Mouse (Mus musculus): Measurements from ENCODE around the gene Cand2. TPM values are rescaled to one million over a fixed set of nuclear protein-coding genes. Genes with fewer than 3 reads are reported as not detected.
A peak's percentile ranks its signal among the peaks of the same experiment; 100 is the strongest.

The Cand2 gene
- total and polyA plus RNA-seq, 2 experiments from 2014 or later: 30.0 to 50.9 TPM

DNA sequence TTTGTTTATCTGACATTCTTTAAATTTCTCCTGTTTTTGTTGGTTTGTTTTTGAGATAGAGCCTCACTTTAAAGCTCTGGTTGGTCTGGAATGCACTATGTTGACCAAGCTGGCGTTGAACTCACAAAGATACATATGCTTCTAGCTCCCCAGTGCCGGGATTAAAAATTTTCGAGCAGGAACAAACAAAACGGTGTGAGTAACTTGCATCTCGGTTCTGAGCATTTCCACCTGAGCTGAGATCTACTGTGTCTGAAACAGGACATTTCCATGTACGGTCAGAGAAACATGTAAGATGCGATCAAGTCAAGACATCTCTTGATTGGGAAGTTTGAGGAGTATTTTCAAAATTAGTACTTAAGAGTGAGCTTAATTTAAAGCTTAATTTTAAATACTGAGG, 79.6 kb downstream of the Cand2 start:
- peak overlapping the region; percentile 57 for H3K4me3 ChIP-seq (ENCODE audit: low read depth, low read length)
- TF ChIP-seq CTCF (IDR thresholded peaks at IDR 0.05; ENCODE audit: low read depth) (no peak), EP300 (IDR thresholded peaks at IDR 0.05; ENCODE audit: low read depth) (no peak)
- H3K4me2 ChIP-seq (ENCODE audit: low read depth, low read length): peak overlapping the region; percentile 55
- peaks cover 16% of the 10 kb centered on the region; the same call in 1 of the 2 replicates for H3K4me1 ChIP-seq (ENCODE audit: control insufficient read depth, insufficient read depth)
- ATAC-seq (ENCODE audit: insufficient read depth, low read depth) (no peak), DNase-seq (ENCODE audit: low spot score) (no peak)
- H3K9me3 ChIP-seq (replicated peaks; ENCODE audit: control insufficient read depth, low read length): no peaks in the 10 kb centered on the region
- 44% methylated on average over 7 of the region's 7 CpGs for WGBS
- 0 out of 2 replicates have a peak overlapping the region, but pooled peaks have one; percentile 22 for H3K9ac ChIP-seq (replicated peaks; ENCODE audit: low read depth, low read length)
- H3K27me3 ChIP-seq (ENCODE audit: control insufficient read depth, insufficient read depth, low read length): no peaks in the 10 kb centered on the region
- H3K27ac ChIP-seq (ENCODE audit: low read depth): peak overlapping the region; percentile 70
- peaks cover 3% of the 10 kb centered on the region; the same call in 1 of the 2 replicates for H3K36me3 ChIP-seq (replicated peaks; ENCODE audit: control insufficient read depth, insufficient read depth, low read length)

- Histone ChIP-seq H3K4me3 (ENCODE audit: low read depth, low read length) (no peak overlapping the region), H3K27ac (ENCODE audit: low read depth) (no peak overlapping the region), H3K27me3 (ENCODE audit: control insufficient read depth, insufficient read depth, low read length) (no peaks in the 10 kb centered on the region), H3K4me1 (ENCODE audit: control insufficient read depth, insufficient read depth) (peaks cover 16% of the 10 kb centered on the region; the same call in 1 of the 2 replicates), H3K36me3 (replicated peaks; ENCODE audit: control insufficient read depth, insufficient read depth, low read length) (no peaks in the 10 kb centered on the region), H3K9me3 (replicated peaks; ENCODE audit: control insufficient read depth, low read length) (no peaks in the 10 kb centered on the region), H3K4me2 (ENCODE audit: low read depth, low read length) (no peak overlapping the region), H3K9ac (replicated peaks; ENCODE audit: low read depth, low read length) (no peak overlapping the region)
- TF ChIP-seq CTCF (IDR thresholded peaks at IDR 0.05; ENCODE audit: low read depth) (peak; percentile 48), EP300 (IDR thresholded peaks at IDR 0.05; ENCODE audit: low read depth) (no peak)
- WGBS: 74% methylated on average over 2 of the region's 2 CpGs
- DNase-seq (ENCODE audit: low spot score) (no peak), ATAC-seq (ENCODE audit: insufficient read depth, low read depth) (no peak)
Measured at GRCm38 (mm10) chr6:115854432-115854831, 80.1 kb downstream of the Cand2 start.

Small RNAs within 50 kb of the gene (microRNA-seq; reads per million reads assigned to microRNA genes)
- gene Mir7660: 0.54 reads per million

Other genes starting within 250 kb of the Cand2 start
- 6.0 and 11.5 TPM in 2 replicates for gene Tsen2, start 229.9 kb upstream of the Cand2 start, total RNA-seq (2014; rRNA removed; ENCODE audit: low replicate concordance)
- gene Tsen2, start 229.9 kb upstream of the Cand2 start, polyA plus RNA-seq (2015; fragmentation: Nextera tagmentation; extraction: Ambion mirVana): 12.6 and 14.1 TPM in 2 replicates
- gene Mkrn2os, start 182.0 kb upstream of the Cand2 start, total RNA-seq (2014; rRNA removed; ENCODE audit: low replicate concordance): not detected in 2 replicates
- gene Mkrn2os, start 182.0 kb upstream of the Cand2 start, polyA plus RNA-seq (2015; fragmentation: Nextera tagmentation; extraction: Ambion mirVana): 0.37 and 0.44 TPM in 2 replicates
- gene Mkrn2, start 172.6 kb upstream of the Cand2 start, total RNA-seq (2014; rRNA removed; ENCODE audit: low replicate concordance): 17.9 and 71.3 TPM in 2 replicates
- 29.6 and 31.3 TPM in 2 replicates for gene Mkrn2, start 172.6 kb upstream of the Cand2 start, polyA plus RNA-seq (2015; fragmentation: Nextera tagmentation; extraction: Ambion mirVana)
- 182 and 204 TPM in 2 replicates for gene Raf1, start 97.9 kb upstream of the Cand2 start, total RNA-seq (2014; rRNA removed; ENCODE audit: low replicate concordance)
- 72.3 and 80.6 TPM in 2 replicates for gene Raf1, start 97.9 kb upstream of the Cand2 start, polyA plus RNA-seq (2015; fragmentation: Nextera tagmentation; extraction: Ambion mirVana)
- gene Tmem40, start 12.1 kb upstream of the Cand2 start, total RNA-seq (2014; rRNA removed; ENCODE audit: low replicate concordance): 0.23 and 2.3 TPM in 2 replicates
- gene Tmem40, start 12.1 kb upstream of the Cand2 start, polyA plus RNA-seq (2015; fragmentation: Nextera tagmentation; extraction: Ambion mirVana): 0.26 and 0.40 TPM in 2 replicates
- 1,019 and 1,034 TPM in 2 replicates for gene Rpl32, start 34.2 kb downstream of the Cand2 start, total RNA-seq (2014; rRNA removed; ENCODE audit: low replicate concordance)
- gene Rpl32, start 34.2 kb downstream of the Cand2 start, polyA plus RNA-seq (2015; fragmentation: Nextera tagmentation; extraction: Ambion mirVana): 1,074 and 1,115 TPM in 2 replicates
- gene Efcab12, start 63.9 kb downstream of the Cand2 start, total RNA-seq (2014; rRNA removed; ENCODE audit: low replicate concordance): 1.5 TPM in 1 of 2 replicates, not detected in the other
- 0.29 and 0.30 TPM in 2 replicates for gene Efcab12, start 63.9 kb downstream of the Cand2 start, polyA plus RNA-seq (2015; fragmentation: Nextera tagmentation; extraction: Ambion mirVana)
- 1.2 and 1.5 TPM in 2 replicates for gene Mbd4, start 78.8 kb downstream of the Cand2 start, total RNA-seq (2014; rRNA removed; ENCODE audit: low replicate concordance)
- 3.4 and 4.8 TPM in 2 replicates for gene Mbd4, start 78.8 kb downstream of the Cand2 start, polyA plus RNA-seq (2015; fragmentation: Nextera tagmentation; extraction: Ambion mirVana)
- gene Ift122, start 78.9 kb downstream of the Cand2 start, total RNA-seq (2014; rRNA removed; ENCODE audit: low replicate concordance): 17.8 and 25.8 TPM in 2 replicates
- gene Ift122, start 78.9 kb downstream of the Cand2 start, polyA plus RNA-seq (2015; fragmentation: Nextera tagmentation; extraction: Ambion mirVana): 13.3 and 13.5 TPM in 2 replicates
- 1.3 TPM in 1 of 2 replicates, not detected in the other for gene Rho, start 157.2 kb downstream of the Cand2 start, total RNA-seq (2014; rRNA removed; ENCODE audit: low replicate concordance)
- gene Rho, start 157.2 kb downstream of the Cand2 start, polyA plus RNA-seq (2015; fragmentation: Nextera tagmentation; extraction: Ambion mirVana): 0.04 TPM in 1 of 2 replicates, not detected in the other
- gene H1foo, start 170.4 kb downstream of the Cand2 start, total RNA-seq (2014; rRNA removed; ENCODE audit: low replicate concordance): not detected in 2 replicates
- gene H1foo, start 170.4 kb downstream of the Cand2 start, polyA plus RNA-seq (2015; fragmentation: Nextera tagmentation; extraction: Ambion mirVana): not detected in 2 replicates
- gene Plxnd1, start 220.5 kb downstream of the Cand2 start, total RNA-seq (2014; rRNA removed; ENCODE audit: low replicate concordance): 82.4 and 166 TPM in 2 replicates
- 28.1 and 37.7 TPM in 2 replicates for gene Plxnd1, start 220.5 kb downstream of the Cand2 start, polyA plus RNA-seq (2015; fragmentation: Nextera tagmentation; extraction: Ambion mirVana)

Measured in heart, postnatal 0 days (tissue).